Mouse (Mus musculus) bone marrow macrophage, adult 2 months (primary cell): ENCODE data around the gene Slc1a2.

Experiments
- CTCF ChIP-seq: IDR thresholded peaks from 2 replicates; pipeline ENCODE4 v1.5.1; 2012; ENCODE audit warnings: low read depth, mild to moderate bottlenecking, low read length, moderate library complexity
- POLR2A ChIP-seq: IDR thresholded peaks from 2 replicates; pipeline ENCODE4 v1.6.1; 2012; ENCODE audit warnings: mild to moderate bottlenecking, low read depth, low read length, borderline replicate concordance

GRCm38 (mm10) chr2:102648845-102649500 lies 9.5 kb upstream of the Slc1a2 start:
- TF ChIP-seq POLR2A (no peak), CTCF (no peak)
